Mouse (Mus musculus): Measurements from ENCODE around the gene ccdc198. TPM values are rescaled to one million over a fixed set of nuclear protein-coding genes. Genes with fewer than 3 reads are reported as not detected.

ccdc198 gene
- not detected in 4 replicates for total RNA-seq (2023; ENCODE audit: inconsistent age)

GRCm38 (mm10) chr14:49245126-49245714 is at the start of gene ccdc198:
Gene ccdc198 (minus strand): TSS chr14:49245474.

GRCm38 (mm10) chr14:49171867-49172581 is 73.2 kb downstream of the ccdc198 start, which contains the start of gene Naa30:
Gene Naa30 (plus strand): TSS chr14:49172226.

Other genes starting within 250 kb of the ccdc198 start
- gene Ap5m1, start 179.4 kb downstream of the ccdc198 start, total RNA-seq (2023; ENCODE audit: inconsistent age), result 25.0 to 37.3 TPM (median 26.7 TPM) in 4 replicates
- gene Exoc5, start 178.8 kb downstream of the ccdc198 start, total RNA-seq (2023; ENCODE audit: inconsistent age), result 45.2 to 51.9 TPM (median 47.8 TPM) in 4 replicates
- 40.5 to 44.7 TPM (median 41.3 TPM) in 4 replicates for gene Naa30, start 73.2 kb downstream of the ccdc198 start, total RNA-seq (2023; ENCODE audit: inconsistent age)

Measured in B cell, adult (primary cell).